Mouse (Mus musculus) layer of hippocampus, adult 2 months (tissue): ENCODE results near the gene Glipr1. TPM values are rescaled to one million over a fixed set of nuclear protein-coding genes. Genes with fewer than 3 reads are reported as not detected.
A peak's percentile ranks its signal among the peaks of the same experiment; 100 is the strongest.

Experiments used
- DNase-seq, 2 experiments: peaks; one replicate each; pipeline ENCODE4 v3.0.0; 2022; ENCODE audit warnings: low spot score in 2 of 2
- H3K27ac ChIP-seq: fragments of 200-600 bp; 2 replicates; pipeline ENCODE4 v1.8.1; 2022
- H3K4me3 ChIP-seq: fragments of 200-600 bp; 2 replicates; pipeline ENCODE4 v1.8.1; 2022; ENCODE audit warnings: mild to moderate bottlenecking
- CTCF ChIP-seq: fragments of 200-600 bp; conservative IDR thresholded peaks from 2 replicates; pipeline ENCODE4 v1.8.1; 2022; ENCODE audit warnings: antibody characterized with exemption, mild to moderate bottlenecking, moderate library complexity
- total RNA-seq, 2 experiments: library from RNA; stranded (reverse); gene quantifications; 2 replicates each; pipeline ENCODE4 v1.2.3; 2021

The Glipr1 gene
- total RNA-seq, 2 experiments from 2014 or later, result 1.9 to 2.8 TPM

DNA sequence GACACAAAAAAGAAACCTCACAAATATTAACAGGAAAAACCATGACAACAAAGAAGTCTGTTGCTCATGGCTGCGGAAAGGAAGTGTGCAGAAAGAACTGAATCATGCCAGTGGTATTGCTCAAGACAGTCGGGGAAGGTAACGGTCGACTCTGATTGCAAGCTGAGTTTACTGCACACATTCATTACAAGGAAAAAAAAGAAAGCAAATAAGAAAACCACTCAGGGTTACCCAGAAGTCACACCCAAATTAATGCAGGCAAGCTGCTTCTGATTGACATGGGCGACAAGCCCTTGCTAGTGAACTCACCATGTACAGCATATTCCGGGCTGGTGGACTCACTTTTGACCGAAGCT, 5.9 kb downstream of the Glipr1 start:
- Histone ChIP-seq H3K4me3 (no peak overlapping the region), H3K27ac (no peak overlapping the region)
- no peak for DNase-seq
- TF ChIP-seq CTCF, result no peak

DNA sequence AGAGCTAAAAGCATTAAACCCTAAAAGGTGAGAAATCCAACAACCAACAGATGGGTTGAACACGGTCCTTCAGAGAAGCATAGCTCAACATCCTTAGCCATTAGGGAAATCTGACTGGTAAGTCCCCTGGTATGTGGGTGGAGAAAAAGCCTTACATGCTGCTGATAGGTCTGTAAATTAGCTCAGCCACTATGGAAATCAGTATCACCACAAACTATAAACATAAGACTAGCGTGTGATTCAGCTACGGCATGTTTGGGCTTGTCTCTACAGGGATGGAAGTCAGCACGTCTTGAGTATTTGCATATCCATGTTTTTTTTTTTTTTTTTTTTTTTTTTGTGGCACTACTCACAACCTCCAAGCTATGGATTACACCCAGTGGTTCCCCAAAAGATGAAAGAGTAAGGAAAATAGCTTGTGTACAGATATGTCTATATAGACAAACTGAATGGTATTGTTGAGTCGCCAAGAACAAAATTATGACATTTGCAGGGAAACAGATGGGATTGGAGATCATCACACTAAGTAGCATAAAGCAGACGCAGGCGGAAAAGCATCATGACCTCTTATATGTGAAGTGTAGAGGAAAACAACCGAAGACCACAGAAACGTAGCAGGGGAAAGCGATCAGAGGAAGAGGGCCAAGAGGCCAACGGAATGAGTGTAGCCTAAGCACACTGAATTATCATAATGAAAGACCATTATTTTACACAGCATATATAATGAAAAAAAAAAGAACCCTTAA, 6.5 kb downstream of the Glipr1 start:
- no peak for TF ChIP-seq CTCF
- Histone ChIP-seq H3K27ac (no peak overlapping the region), H3K4me3 (no peak overlapping the region)
- no peak for DNase-seq

DNA sequence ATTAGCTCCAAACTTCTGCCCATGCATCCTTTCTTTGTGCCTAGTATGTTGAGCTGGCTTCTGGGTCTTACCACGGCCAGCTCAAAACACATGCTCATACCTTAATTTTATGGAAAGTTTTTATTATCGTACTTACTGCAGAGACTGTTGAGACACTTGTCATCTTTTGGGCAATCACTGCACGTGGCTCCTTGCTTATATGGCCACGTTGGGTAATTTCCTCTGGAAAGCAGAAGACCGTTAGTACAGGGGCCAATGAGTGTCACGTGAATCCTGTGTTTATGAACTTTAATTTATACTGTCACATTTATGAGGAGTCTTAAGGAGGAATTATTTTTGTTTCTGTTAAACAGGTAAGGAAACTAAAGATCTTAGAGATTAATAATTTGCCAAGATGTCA, 16.0 kb downstream of the Glipr1 start:
- DNase-seq, result no peak
- no peak overlapping the region for H3K27ac ChIP-seq
- H3K4me3 ChIP-seq, result no peak overlapping the region
- no peak for TF ChIP-seq CTCF

DNA sequence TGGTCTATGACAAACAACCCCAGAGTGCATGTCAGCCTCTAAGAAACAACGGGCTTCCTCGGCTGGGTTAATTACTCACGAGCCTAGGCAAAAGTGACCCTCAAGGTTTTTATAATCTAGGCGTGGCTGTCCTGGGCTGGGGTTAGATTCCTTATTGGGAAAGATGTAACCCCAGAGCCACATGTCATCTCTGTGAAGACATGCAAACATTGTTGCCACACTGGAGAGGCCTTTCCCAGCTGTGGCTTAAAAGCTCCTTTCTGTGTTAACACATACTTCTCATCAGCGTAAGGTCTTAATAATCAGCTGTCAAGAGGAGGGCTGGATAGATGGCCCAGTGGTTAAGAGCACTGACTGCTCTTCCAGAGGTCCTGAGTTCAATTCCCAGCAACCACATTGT, 19.4 kb downstream of the Glipr1 start:
- no peak for TF ChIP-seq CTCF
- H3K27ac ChIP-seq, result no peak overlapping the region
- H3K4me3 ChIP-seq, result no peak overlapping the region
- DNase-seq, result no peak

DNA sequence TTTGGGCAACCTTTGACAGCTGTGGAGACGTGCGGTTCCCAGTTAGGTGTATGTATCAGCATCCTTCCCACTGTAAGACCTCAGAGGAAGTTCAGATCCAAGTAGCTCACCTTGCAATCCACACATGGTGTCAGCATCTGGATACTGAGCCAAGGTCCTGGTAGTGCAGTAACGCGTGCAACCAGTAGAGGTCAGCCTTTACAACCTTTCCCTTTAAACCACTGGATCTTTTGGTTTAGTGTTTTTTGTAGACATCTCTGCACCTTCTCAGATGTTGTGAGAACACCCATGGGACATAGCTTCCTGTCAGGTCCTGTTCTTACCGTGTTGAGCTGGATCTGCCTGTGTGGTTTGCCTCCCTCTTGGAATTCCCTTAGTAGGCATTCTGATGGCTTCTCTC, 24.8 kb downstream of the Glipr1 start:
- peak; percentile 15 to 50 for DNase-seq
- Histone ChIP-seq H3K27ac (no peak overlapping the region), H3K4me3 (no peak overlapping the region)
- TF ChIP-seq CTCF, result peak; percentile 93

DNA sequence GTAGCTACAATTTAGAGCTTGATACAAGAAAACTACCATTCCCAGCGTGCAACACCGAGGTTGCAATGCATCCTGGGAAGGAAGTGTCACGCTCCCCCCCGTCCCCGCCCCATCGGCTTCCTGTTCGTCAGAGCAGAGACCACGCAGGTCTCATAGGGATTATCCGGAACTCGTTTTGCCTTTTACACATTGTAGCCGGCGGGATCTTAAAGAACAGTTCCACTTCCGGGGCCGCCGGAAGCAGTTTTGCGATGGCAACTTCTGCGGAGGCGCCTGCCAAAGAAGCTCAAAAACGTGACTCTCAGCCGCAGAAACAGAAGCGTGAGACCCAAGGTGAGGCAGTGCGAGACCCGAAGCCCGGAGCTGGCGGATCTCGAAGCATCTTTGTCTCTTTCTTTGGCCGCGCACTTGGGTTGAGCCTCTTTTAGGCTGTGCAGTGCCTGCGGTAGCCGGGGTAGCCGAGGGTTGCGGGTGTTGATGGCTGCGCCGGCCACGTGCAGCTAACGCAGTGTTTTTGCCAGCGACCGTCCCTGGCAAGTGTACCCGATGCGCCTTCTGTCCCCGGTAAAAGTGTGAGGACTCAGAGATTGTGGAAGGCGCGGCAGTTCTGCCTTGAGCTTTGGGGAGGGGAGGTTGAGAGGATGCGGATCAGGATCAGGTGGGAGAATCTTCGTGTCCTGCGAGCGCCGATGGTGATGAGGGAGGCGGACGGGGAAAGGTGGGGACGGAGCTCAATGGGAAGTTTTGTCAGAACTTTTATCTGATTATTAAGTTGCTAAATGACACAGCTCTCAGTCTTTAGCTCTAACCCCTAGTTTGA, 29.7 kb downstream of the Glipr1 start, which contains the start of gene Krr1:
Krr1 (plus strand) TSS at position 123 of the 820 bp plus-strand sequence.
- no peak for TF ChIP-seq CTCF
- peak; percentile 85 to 92 for DNase-seq
- Histone ChIP-seq H3K4me3 (peak within 1 kb of the TSS; percentile 95), H3K27ac (peak within 1 kb of the TSS; percentile 90)

DNA sequence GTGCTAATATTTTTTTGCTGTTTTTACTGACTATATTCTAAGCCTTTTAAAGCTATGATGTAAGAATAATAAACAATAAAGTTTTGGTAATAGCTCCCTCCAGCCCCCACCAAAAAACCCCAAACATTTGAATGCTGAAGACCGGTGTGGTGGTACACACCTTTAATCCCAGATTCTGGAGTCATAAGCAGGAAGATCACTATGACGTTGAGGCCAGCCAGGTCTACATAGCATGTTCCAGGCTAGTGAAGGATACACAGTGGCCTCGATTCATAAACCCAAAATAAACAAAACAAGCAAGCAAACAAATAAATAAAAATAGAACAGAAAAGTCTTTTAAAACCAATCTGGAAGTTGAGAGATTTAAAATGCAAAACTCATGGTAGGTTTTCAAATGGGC, 30.5 kb downstream of the Glipr1 start:
- no peak for DNase-seq
- no peak for TF ChIP-seq CTCF
- Histone ChIP-seq H3K4me3 (no peak overlapping the region), H3K27ac (no peak overlapping the region)

DNA sequence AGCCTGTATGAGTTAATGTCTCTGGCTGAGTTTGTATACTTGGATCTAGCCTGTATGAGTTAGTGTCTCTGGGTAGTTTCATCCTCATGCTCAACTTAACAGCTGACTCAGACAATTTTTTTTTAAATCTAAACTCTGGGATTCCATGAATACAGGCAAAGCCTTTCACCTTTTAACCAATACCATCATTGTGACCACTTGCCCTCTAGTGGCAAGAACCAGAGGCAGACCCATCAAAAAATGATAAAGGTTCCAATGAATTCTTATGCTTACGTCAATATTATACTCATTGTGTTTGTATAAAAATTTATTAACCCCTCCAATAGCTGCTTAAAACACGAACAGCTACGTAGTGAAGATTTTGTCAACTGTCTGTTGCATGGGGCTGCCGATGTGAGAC, 36.0 kb downstream of the Glipr1 start:
- no peak for DNase-seq
- Histone ChIP-seq H3K4me3 (no peak overlapping the region), H3K27ac (no peak overlapping the region)
- peak; percentile 61 for TF ChIP-seq CTCF

DNA sequence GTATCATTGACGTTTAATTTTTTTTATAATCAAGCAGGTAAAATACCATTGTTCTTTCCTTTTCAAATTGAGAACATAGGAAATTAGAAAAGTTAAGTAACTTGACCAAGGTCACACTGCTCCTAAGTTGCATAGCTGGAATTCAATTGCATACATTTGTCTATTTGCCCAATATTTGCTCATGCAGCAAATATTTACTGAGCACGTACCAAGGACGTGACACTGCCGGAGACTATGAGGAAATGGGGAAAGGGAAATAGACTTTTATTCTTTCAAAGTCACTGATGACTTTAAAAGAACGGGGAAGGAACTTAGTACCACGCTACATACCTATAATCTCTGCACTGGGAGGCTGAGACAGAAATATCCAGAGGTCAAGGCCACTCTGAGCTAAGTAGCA, 42.0 kb downstream of the Glipr1 start:
- TF ChIP-seq CTCF, result no peak
- no peak for DNase-seq
- Histone ChIP-seq H3K4me3 (no peak overlapping the region), H3K27ac (no peak overlapping the region)

DNA sequence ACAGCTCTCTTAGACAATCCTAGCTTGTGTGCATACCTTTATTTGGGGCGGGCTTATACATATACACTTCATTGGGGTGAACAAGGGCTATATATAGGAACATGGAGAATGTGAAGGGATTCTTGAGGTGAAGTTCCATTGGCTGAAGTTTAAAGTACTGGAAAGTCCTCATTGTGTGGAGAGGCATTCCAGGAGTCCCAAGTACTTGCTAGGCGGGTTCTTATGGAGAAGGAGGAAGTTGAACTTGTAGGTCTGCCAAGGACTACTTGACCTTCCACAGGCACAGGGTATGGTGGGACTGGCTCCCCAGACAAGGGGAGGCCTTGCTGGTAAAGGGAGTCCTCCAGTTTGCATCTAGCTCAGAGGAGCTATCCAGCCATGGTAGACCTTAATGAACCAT, 43.1 kb downstream of the Glipr1 start:
- no peak overlapping the region for H3K4me3 ChIP-seq
- no peak for DNase-seq
- no peak overlapping the region for H3K27ac ChIP-seq
- TF ChIP-seq CTCF, result no peak

DNA sequence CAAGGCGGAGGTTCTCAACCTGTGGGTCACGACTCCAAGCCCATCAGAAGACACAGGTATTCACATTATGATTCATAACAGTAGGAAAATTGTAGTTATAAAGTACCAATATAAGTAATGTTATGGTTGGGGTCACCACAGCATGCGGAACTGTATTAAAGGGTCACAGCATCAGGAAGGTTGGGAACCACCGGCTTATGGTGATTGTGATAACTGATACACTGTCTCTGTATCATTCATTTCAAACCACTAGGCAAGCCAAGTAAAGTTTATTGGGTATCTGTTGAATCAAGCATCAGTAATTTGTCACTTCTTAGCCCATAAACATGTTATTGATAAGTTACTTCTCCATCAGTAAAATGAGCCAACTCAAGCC, 44.4 kb downstream of the Glipr1 start:
- TF ChIP-seq CTCF, result peak; percentile 0; the same call in 1 of the 2 replicates
- DNase-seq, result no peak
- no peak overlapping the region for H3K27ac ChIP-seq
- no peak overlapping the region for H3K4me3 ChIP-seq

DNA sequence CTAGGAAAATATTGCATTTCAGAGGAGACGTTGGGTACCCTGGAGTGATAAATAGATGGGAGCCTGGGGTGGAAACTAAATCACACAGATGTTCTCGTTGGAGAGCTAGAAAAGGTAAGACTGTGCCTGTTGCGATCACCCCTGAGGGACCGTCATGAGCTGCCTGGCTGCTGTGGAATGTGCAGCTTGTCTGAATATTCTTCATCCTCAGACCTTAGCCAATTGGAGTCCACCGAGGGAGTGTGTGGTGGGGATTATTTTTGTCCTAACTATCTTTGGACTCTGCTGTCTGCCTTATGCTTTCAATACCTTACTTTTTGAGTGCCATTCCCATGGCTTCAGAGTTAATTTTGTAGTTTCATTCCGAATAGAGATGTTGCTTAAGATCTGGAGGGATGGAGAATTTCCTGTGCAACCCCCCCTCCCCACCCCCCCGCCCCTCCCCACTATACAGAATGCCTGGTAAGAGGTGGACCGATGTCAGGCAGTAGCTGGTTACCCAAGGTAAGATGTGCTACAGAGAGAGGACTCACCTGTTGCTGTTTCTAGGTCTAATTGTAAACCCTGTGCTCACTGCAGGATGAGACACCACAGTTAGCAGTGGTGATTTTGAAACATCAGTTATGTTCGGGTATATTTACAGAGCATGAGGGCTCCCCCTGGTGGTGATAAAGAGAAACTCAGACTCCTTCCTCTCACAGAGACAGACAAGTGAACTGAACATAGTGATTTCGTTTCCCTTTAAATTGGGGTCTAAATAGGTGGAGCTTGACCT, 45.0 kb downstream of the Glipr1 start:
- TF ChIP-seq CTCF, result peak; percentile 90
- DNase-seq, result peak; percentile 77 to 79
- no peak overlapping the region for H3K27ac ChIP-seq
- H3K4me3 ChIP-seq, result no peak overlapping the region

DNA sequence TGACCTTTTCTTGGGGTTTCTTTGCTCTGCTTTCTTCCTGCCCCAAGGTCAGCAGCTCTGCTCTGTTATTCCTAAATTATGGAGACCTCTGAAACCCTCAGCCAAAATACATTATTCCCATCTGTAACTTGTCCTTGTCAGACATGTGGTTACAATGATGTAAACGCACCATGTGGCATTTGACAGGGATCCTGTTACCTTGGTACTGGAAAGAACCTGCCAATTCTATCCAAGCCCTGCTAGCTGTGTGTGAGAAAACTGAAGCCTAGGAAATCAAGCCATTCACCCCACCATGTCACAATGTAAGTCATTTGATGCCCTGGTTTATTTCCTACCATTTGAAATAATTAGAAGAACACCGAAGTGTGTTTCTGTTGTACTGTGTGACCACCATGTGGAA, 46.6 kb downstream of the Glipr1 start:
- TF ChIP-seq CTCF, result no peak
- no peak overlapping the region for H3K27ac ChIP-seq
- no peak for DNase-seq
- no peak overlapping the region for H3K4me3 ChIP-seq
